Mouse (Mus musculus) lung, postnatal 14 days (tissue): Measurements from ENCODE around the gene Kif6.

Experiments
- DNase-seq: peaks from one replicate; pipeline ENCODE4 v3.0.0; 2021

Gene Kif6

GRCm38 (mm10) chr17:49668296-49668695 is 53.4 kb downstream of the Kif6 start:
- no peak for DNase-seq

GRCm38 (mm10) chr17:49671921-49672339 is 57.0 kb downstream of the Kif6 start:
- DNase-seq = no peak

- DNase-seq = no peak
Measured at GRCm38 (mm10) chr17:49672421-49672820, 57.5 kb downstream of the Kif6 start.

- DNase-seq = no peak
Measured at GRCm38 (mm10) chr17:49675629-49676028, 60.7 kb downstream of the Kif6 start.

GRCm38 (mm10) chr17:49681410-49681809 is 66.5 kb downstream of the Kif6 start:
- no peak for DNase-seq

GRCm38 (mm10) chr17:49684146-49684545 is 69.2 kb downstream of the Kif6 start:
- no peak for DNase-seq

- no peak for DNase-seq
Measured at GRCm38 (mm10) chr17:49690607-49691454, 75.9 kb downstream of the Kif6 start.

GRCm38 (mm10) chr17:49691455-49691805 is 76.5 kb downstream of the Kif6 start:
- DNase-seq = peak; percentile 10

- no peak for DNase-seq
Measured at GRCm38 (mm10) chr17:49693206-49693605, 78.3 kb downstream of the Kif6 start.

GRCm38 (mm10) chr17:49697220-49697619 is 82.3 kb downstream of the Kif6 start:
- DNase-seq = no peak

- DNase-seq = no peak
Measured at GRCm38 (mm10) chr17:49703492-49704249, 88.7 kb downstream of the Kif6 start.

- no peak for DNase-seq
Measured at GRCm38 (mm10) chr17:49709192-49709591, 94.3 kb downstream of the Kif6 start.

- DNase-seq = no peak
Measured at GRCm38 (mm10) chr17:49710101-49710630, 95.2 kb downstream of the Kif6 start.

GRCm38 (mm10) chr17:49726206-49726605 is 111.3 kb downstream of the Kif6 start:
- no peak for DNase-seq

- DNase-seq = no peak
Measured at GRCm38 (mm10) chr17:49726976-49727375, 112.0 kb downstream of the Kif6 start.

GRCm38 (mm10) chr17:49727428-49728045 is 112.6 kb downstream of the Kif6 start:
- DNase-seq = peak; percentile 12

GRCm38 (mm10) chr17:49729856-49730255 is 114.9 kb downstream of the Kif6 start:
- no peak for DNase-seq

- DNase-seq = no peak
Measured at GRCm38 (mm10) chr17:49732706-49733105, 117.8 kb downstream of the Kif6 start.

GRCm38 (mm10) chr17:49734079-49734478 is 119.1 kb downstream of the Kif6 start:
- no peak for DNase-seq

GRCm38 (mm10) chr17:49734776-49735175 is 119.8 kb downstream of the Kif6 start:
- no peak for DNase-seq

GRCm38 (mm10) chr17:49736364-49736763 is 121.4 kb downstream of the Kif6 start:
- no peak for DNase-seq

GRCm38 (mm10) chr17:49737217-49737774 is 122.4 kb downstream of the Kif6 start:
- no peak for DNase-seq

GRCm38 (mm10) chr17:49738351-49738750 is 123.4 kb downstream of the Kif6 start:
- peak; percentile 12 for DNase-seq
